Mouse (Mus musculus) left cerebral cortex, adult 9 months (tissue): ENCODE data around the gene Ick.

Experiments
- DNase-seq, 2 experiments: peaks; one replicate each; pipeline ENCODE4 v3.0.0; 2022; ENCODE audit warnings: low spot score in 2 of 2

Gene Ick

GRCm38 (mm10) chr9:78104973-78105372 lies 4.0 kb upstream of the Ick start:
- no peak for DNase-seq

- no peak for DNase-seq
Measured at GRCm38 (mm10) chr9:78105501-78105932, 3.5 kb upstream of the Ick start.

GRCm38 (mm10) chr9:78106821-78107220 lies 2.2 kb upstream of the Ick start:
- DNase-seq: no peak

GRCm38 (mm10) chr9:78107582-78107911 lies 1.4 kb upstream of the Ick start:
- no peak for DNase-seq

GRCm38 (mm10) chr9:78107912-78108795 lies 838 bp upstream of the Ick start:
- DNase-seq: peak; percentile 55 to 75

GRCm38 (mm10) chr9:78109656-78110055 lies 664 bp downstream of the Ick start:
- no peak for DNase-seq

GRCm38 (mm10) chr9:78111456-78111855 lies 2.5 kb downstream of the Ick start:
- DNase-seq: no peak

- DNase-seq: peak; percentile 71 to 91
Measured at GRCm38 (mm10) chr9:78112770-78113537, 4.0 kb downstream of the Ick start.

- no peak for DNase-seq
Measured at GRCm38 (mm10) chr9:78113538-78113885, 4.5 kb downstream of the Ick start.

GRCm38 (mm10) chr9:78115746-78116145 lies 6.8 kb downstream of the Ick start:
- no peak for DNase-seq

- DNase-seq: no peak
Measured at GRCm38 (mm10) chr9:78117690-78118089, 8.7 kb downstream of the Ick start.

GRCm38 (mm10) chr9:78121358-78121757 lies 12.4 kb downstream of the Ick start:
- no peak for DNase-seq

GRCm38 (mm10) chr9:78121985-78122384 lies 13.0 kb downstream of the Ick start:
- no peak for DNase-seq

- DNase-seq: no peak
Measured at GRCm38 (mm10) chr9:78122939-78123712, 14.1 kb downstream of the Ick start.

- no peak for DNase-seq
Measured at GRCm38 (mm10) chr9:78124297-78124696, 15.3 kb downstream of the Ick start.

GRCm38 (mm10) chr9:78126007-78126406 lies 17.0 kb downstream of the Ick start:
- DNase-seq: no peak

- DNase-seq: no peak
Measured at GRCm38 (mm10) chr9:78126643-78127042, 17.7 kb downstream of the Ick start.

GRCm38 (mm10) chr9:78135658-78136057 lies 26.7 kb downstream of the Ick start:
- DNase-seq: no peak

- no peak for DNase-seq
Measured at GRCm38 (mm10) chr9:78138044-78138676, 29.2 kb downstream of the Ick start.

- no peak for DNase-seq
Measured at GRCm38 (mm10) chr9:78139463-78139862, 30.5 kb downstream of the Ick start.

- peak; percentile 51 to 52 for DNase-seq
Measured at GRCm38 (mm10) chr9:78146099-78146498, 37.1 kb downstream of the Ick start.

GRCm38 (mm10) chr9:78146627-78147026 lies 37.6 kb downstream of the Ick start:
- DNase-seq: peak in 1 of 2 experiments; percentile 34
